Mouse (Mus musculus) megakaryocyte progenitor cell, adult 5-6 weeks (primary cell): ENCODE measurements around the gene Nrxn3. TPM values are rescaled to one million over a fixed set of nuclear protein-coding genes. Genes with fewer than 3 reads are reported as not detected.

ENCODE experiments used
- ATAC-seq: replicated peaks from 2 replicates; pipeline ENCODE4 v1.8.0; 2016; ENCODE audit warnings: mild to moderate bottlenecking, moderate TSS enrichment, inconsistent platforms; ENCODE audit not compliant: poor library complexity
- total RNA-seq, 2 experiments: library from RNA; stranded (forward) in 1 of 2; stranded (reverse) in 1 of 2; fragments of 157-497, 149-512 nt in 1 of 2; fragments of 200-1000 nt in 1 of 2; gene quantifications; 2 replicates each; pipeline versions ENCODE4 v1.2.3 to v1.2.4; 2015 to 2017

The Nrxn3 gene
- total RNA-seq, 2 experiments from 2014 or later, result not detected

GRCm38 (mm10) chr12:89035984-89036618 is 313.4 kb downstream of the Nrxn3 start:
- no peak for ATAC-seq

- ATAC-seq, result no peak
These were observed 317.5 kb downstream of the Nrxn3 start for GRCm38 (mm10) chr12:89040151-89040550.

GRCm38 (mm10) chr12:89041429-89042107 is 318.9 kb downstream of the Nrxn3 start:
- no peak for ATAC-seq

- no peak for ATAC-seq
These were observed 326.6 kb downstream of the Nrxn3 start for GRCm38 (mm10) chr12:89049279-89049678.

- ATAC-seq, result no peak
These were observed 327.0 kb downstream of the Nrxn3 start for GRCm38 (mm10) chr12:89049686-89050085.

- no peak for ATAC-seq
These were observed 349.8 kb downstream of the Nrxn3 start for GRCm38 (mm10) chr12:89072436-89072835.

- ATAC-seq, result no peak
These were observed 350.6 kb downstream of the Nrxn3 start for GRCm38 (mm10) chr12:89073167-89073743.

GRCm38 (mm10) chr12:89074551-89075295 is 352.0 kb downstream of the Nrxn3 start:
- no peak for ATAC-seq

GRCm38 (mm10) chr12:89093806-89094479 is 371.3 kb downstream of the Nrxn3 start:
- ATAC-seq, result no peak

GRCm38 (mm10) chr12:89097561-89097960 is 374.9 kb downstream of the Nrxn3 start:
- no peak for ATAC-seq

- peak; percentile 52 for ATAC-seq
These were observed 383.5 kb downstream of the Nrxn3 start for GRCm38 (mm10) chr12:89106029-89106733.

- no peak for ATAC-seq
These were observed 384.4 kb downstream of the Nrxn3 start for GRCm38 (mm10) chr12:89106881-89107584.

GRCm38 (mm10) chr12:89109779-89110335 is 387.2 kb downstream of the Nrxn3 start:
- ATAC-seq, result no peak

- ATAC-seq, result no peak
These were observed 405.9 kb downstream of the Nrxn3 start for GRCm38 (mm10) chr12:89128602-89129001.

GRCm38 (mm10) chr12:89129139-89129907 is 406.6 kb downstream of the Nrxn3 start:
- no peak for ATAC-seq

GRCm38 (mm10) chr12:89134333-89134732 is 411.7 kb downstream of the Nrxn3 start:
- peak; percentile 86 for ATAC-seq

- ATAC-seq, result no peak
These were observed 412.2 kb downstream of the Nrxn3 start for GRCm38 (mm10) chr12:89134774-89135307.

GRCm38 (mm10) chr12:89148974-89149411 is 426.3 kb downstream of the Nrxn3 start:
- ATAC-seq, result no peak
